Mouse (Mus musculus) cerebellum, adult 9-11 months (tissue): ENCODE measurements around the gene Tet3.

Experiments
- DNase-seq: peaks from one replicate; pipeline ENCODE4 v3.0.0; 2022

The Tet3 gene

GRCm38 (mm10) chr6:83413686-83414085, 45.2 kb downstream of the Tet3 start:
- no peak for DNase-seq

DNA sequence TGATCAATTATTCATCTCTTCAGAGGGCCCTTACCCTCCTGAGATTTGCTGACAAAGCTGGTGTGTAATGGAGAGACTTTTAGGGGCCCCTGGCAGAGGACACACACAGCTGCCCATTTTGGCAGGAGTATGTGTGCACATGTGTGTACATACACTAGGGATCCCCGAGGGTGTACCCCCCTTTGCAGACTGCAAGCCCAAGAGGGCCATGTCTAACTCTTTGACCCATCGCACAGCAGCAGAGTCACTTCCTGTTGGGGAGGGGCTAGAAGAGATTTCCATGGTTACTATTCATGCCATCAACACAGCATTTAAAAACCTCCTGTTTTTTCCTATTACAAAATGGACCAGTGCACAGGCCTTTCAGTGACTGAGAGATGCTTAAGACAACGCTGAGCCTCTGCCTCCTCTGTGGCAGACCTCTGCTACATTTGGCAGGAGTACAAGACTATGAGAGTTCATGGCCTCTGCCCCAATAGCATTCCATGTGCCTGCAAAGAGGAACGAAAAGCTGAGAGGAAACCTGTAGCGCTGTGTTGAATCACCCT, 46.0 kb downstream of the Tet3 start:
- DNase-seq: peak; percentile 43

GRCm38 (mm10) chr6:83412362-83412853, 46.5 kb downstream of the Tet3 start:
- peak; percentile 51 for DNase-seq

DNA sequence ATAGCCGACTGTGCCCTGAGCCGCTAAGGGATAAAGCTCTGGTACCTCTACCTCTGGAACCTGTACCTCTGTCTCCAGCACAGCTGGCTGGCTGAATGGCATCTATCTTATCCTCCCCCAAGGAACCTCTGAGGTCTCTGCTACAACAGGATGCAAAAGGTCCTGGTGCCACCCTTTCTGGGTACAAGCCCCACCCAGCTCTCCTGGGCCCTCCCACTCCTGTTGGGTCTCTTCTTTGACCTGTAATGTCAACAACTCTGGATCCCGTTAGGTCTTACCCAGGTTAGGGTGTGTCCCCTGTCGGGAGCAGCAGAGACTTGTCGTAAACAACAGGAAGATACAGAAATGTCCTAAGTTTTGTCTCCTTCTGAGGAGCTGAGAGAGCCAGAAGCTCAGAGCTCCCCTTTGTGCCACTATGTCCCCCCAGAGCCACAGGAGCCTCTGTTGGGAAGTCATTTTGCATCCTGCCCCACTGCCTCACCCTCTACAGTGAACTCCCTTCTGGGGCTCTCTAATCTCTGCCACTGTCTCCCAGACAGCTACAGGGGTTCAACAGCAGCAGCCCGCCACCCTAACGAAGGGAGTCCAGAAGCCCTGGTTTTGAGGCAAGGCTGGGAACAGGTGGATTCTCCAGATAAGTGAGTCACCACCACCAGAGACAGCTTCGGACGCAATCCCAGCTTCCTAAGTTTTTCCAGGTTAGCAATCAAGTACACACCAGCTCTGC, 47.1 kb downstream of the Tet3 start:
- DNase-seq: no peak

- no peak for DNase-seq
Observed at GRCm38 (mm10) chr6:83410046-83410706, 48.7 kb downstream of the Tet3 start.

GRCm38 (mm10) chr6:83408510-83408909, 50.4 kb downstream of the Tet3 start:
- no peak for DNase-seq

DNA sequence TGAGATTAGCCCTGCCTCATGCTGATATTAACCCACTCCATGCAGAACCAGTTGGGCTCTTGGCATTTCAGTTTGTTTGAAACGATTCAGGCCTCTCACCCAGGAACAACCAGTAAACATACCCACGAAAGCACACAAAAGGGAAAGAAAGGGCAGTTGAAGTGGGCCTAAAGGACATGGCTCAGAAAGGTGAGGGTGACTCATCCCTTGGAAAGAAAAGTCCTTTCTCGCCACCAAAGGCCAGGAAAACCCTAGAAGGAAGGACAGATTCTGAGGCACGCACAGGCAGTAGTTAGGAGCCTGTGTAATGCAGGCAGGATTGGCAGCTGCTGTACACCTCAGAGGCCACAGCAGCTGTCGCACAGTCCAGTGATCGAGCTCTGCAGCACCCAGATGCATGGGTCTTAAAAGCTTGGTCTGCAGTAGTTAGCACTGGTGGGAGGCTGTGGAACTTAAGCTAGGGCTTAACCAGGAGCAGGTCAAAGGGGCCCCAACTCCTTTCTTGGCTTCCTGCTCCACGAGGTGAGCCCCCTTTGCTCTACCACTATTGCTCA, 53.3 kb downstream of the Tet3 start:
- DNase-seq: no peak

DNA sequence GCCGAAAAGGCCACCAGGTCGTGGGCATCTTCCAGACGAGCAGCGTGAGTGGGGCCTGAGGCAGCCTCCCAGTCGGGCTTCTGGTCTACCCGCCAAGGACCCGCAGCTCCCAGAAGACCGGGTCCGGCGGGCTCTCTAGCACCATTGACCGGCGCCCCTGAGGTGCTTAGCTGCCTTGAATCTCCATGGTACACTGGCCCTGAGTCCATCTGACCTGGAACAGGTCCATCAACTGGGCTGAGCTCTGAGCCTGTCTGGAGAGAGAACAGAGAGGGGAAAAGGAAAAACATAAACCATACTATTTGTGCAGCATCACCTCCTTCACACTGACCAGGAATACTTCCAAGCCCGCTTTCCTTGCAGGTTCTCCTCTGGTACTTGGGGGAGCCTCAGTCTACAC, 54.3 kb downstream of the Tet3 start:
- peak; percentile 54 for DNase-seq

DNA sequence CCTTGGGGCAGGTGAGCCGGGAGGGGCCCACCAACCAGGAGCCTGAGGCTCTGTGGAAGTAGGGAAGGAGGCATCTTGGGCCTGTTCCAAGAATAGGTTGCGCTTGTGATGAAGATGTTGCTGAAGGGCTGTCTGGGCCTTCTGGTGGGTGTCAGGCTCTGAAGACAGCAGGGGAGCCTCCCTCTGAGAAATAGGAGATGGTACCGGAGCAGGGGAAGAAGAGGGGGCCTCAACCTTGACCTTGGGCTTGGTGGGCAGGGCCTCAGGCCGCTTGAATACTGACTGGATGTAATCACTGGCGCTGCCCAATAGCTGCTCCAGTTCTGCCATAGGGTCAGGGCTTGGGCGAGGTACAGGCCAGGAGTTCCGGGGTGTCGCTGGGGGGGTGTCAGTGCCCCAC, 55.4 kb downstream of the Tet3 start:
- no peak for DNase-seq

GRCm38 (mm10) chr6:83399790-83400189, 59.1 kb downstream of the Tet3 start:
- DNase-seq: no peak

DNA sequence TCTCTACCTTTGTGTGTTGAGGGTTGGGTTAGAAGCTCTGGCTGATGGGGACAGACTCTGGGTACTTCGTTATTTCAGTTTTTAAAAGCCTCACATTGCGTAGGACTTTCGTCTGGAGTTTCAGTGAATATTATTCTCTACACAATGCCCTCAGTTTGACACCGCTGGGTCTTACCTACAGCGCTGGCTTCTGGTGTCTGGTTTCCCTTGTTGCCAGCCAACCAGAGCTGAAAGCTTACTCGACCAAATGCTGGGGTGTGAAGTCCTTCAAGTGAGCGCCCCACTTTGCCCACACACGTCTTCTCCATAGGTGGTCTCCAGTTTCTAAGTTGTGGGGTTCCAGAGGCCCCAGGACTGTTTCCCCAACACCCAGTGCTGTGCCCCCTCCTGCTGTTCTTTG, 61.2 kb downstream of the Tet3 start:
- DNase-seq: no peak

- peak; percentile 26 for DNase-seq
Observed at GRCm38 (mm10) chr6:83396711-83397110, 62.2 kb downstream of the Tet3 start.

GRCm38 (mm10) chr6:83395544-83396229, 63.2 kb downstream of the Tet3 start:
- no peak for DNase-seq

GRCm38 (mm10) chr6:83394122-83394521, 64.8 kb downstream of the Tet3 start:
- no peak for DNase-seq

GRCm38 (mm10) chr6:83392166-83392780, 66.6 kb downstream of the Tet3 start:
- DNase-seq: peak; percentile 35

DNA sequence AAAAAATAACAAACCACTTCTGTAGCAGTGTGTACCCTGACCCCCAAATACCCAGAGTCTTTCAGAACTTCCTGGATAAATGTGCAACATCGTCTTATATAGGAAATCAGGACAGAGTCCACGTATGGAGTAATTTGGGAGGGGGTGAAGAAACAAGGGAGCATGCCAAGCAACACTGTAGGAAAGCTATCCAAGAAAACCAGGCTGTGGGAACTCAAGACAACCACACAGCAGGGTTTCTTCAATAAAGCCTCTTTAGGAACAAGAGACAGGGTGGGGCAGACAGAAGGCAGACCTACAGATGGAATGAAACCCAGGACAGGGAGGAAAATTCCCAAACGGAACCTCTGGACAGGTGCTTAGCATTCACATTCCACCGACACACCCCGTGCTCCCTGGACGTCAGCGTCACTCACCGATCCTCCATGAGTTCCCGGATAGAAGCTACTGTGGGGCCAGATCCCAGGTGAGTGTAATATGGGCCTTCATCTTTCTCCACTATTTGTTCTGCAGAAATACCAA, 73.3 kb downstream of the Tet3 start:
- no peak for DNase-seq

- DNase-seq: no peak
Observed at GRCm38 (mm10) chr6:83381510-83382491, 77.1 kb downstream of the Tet3 start.

DNA sequence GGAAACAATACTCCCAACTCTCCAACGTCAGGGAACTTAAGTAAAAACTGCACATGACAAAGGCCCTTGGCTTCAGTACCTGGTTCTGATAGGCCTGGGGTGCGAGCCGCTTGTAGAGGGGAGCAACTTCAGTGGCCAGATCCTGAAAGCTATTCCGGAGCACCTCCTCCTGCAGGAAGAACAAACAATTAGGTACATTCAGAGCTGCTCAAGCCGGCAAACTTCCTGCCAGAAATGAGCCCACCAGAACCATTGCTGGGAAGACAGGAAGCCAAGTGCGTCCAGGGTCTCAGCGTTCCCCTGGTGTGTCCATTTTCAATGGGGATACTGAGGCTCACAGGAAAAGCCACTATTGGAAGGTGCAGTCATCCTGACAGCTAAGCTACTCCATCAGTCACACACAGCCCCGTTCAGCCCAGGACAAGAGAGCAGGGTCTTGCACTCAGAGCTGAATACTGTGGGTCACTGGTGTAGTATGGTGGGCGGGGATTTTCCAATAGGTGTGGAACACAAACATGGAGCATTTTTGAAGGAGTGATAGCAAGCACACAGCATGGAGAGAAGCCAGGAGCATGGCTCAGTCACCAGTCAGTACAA, 85.1 kb downstream of the Tet3 start:
- no peak for DNase-seq

- no peak for DNase-seq
Observed at GRCm38 (mm10) chr6:83371350-83371749, 87.5 kb downstream of the Tet3 start.

DNA sequence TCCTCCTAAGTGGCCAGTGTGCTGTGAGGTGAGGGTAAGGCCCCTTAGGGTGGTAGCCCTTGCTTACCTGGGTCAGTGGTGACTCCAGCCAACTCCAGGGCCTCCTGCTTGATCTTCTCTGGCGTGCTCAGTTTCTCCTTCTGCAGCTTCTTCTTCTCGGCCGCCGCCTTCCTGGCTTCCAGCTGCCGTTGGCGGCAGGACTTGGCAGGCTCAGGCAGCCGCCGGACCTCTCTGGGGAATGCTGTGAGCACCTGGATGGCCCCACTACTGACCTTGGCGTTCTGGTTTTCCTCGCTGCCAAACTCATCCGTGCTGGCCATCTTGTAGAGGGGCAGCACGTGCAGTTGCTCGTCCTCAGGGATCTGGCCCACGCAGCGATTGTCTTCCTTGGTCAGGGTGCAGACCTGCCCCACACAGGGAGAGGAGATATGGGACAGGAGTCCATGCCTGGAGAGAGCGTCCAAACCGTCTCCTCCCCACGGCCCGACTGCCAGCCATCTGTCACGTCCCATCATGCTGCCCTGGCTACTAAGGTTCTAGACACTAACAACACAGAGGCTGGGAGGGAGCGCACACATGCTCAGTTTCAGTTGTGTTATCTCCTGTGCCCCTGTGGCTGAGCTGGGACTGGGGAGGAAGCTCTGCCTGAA, 88.4 kb downstream of the Tet3 start:
- DNase-seq: peak; percentile 79
